Comparison of ENCODE assay signal across 17 mouse cellular contexts in genomic region chr1:166345602-166346001, GRCm38 (mm10).
"Had no signal": no experiment of that assay in that cellular context is flagged by ENCODE, and none has a peak within 500 bp of the region (broad histone marks: within the 10 kb centered on the region; RNA-seq: fewer than 3 reads in every experiment).

No protein-coding gene starts in this region.

- H3K4me1 ChIP-seq: intestine, embryonic 15.5 days; kidney, embryonic 15.5 days; liver, embryonic 13.5 days; stomach, embryonic 15.5 days had no signal

- ATAC-seq: intestine, embryonic 15.5 days; midbrain, embryonic 15.5 days had no signal

- H3K4me3 ChIP-seq: intestine, embryonic 15.5 days; kidney, embryonic 15.5 days; limb, embryonic 13.5 days; liver, embryonic 13.5 days; midbrain, embryonic 10.5 days; midbrain, embryonic 15.5 days; neural tube, embryonic 13.5 days; stomach, embryonic 15.5 days had no signal

- H3K36me3 ChIP-seq: intestine, embryonic 15.5 days; kidney, embryonic 15.5 days; limb, embryonic 13.5 days; liver, embryonic 13.5 days; midbrain, embryonic 10.5 days; midbrain, embryonic 15.5 days; neural tube, embryonic 13.5 days; stomach, embryonic 15.5 days had no signal

- H3K4me2 ChIP-seq: intestine, embryonic 15.5 days; kidney, embryonic 15.5 days; limb, embryonic 13.5 days; liver, embryonic 13.5 days; midbrain, embryonic 15.5 days; neural tube, embryonic 13.5 days; stomach, embryonic 15.5 days had no signal

- H3K27ac ChIP-seq: intestine, embryonic 15.5 days; kidney, embryonic 15.5 days; limb, embryonic 13.5 days; liver, embryonic 13.5 days; midbrain, embryonic 10.5 days; midbrain, embryonic 15.5 days; neural tube, embryonic 13.5 days; stomach, embryonic 15.5 days had no signal

- H3K9me3 ChIP-seq: intestine, embryonic 15.5 days; kidney, embryonic 15.5 days; limb, embryonic 13.5 days; liver, embryonic 13.5 days; midbrain, embryonic 10.5 days; midbrain, embryonic 15.5 days; neural tube, embryonic 13.5 days; stomach, embryonic 15.5 days had no signal

- H3K9ac ChIP-seq: intestine, embryonic 15.5 days; kidney, embryonic 15.5 days; limb, embryonic 13.5 days; liver, embryonic 13.5 days; midbrain, embryonic 15.5 days; neural tube, embryonic 13.5 days; stomach, embryonic 15.5 days had no signal

- H3K27me3 ChIP-seq: intestine, embryonic 15.5 days; kidney, embryonic 15.5 days; limb, embryonic 13.5 days; midbrain, embryonic 15.5 days; stomach, embryonic 15.5 days had no signal

- DNase-seq: kidney, adult 2 months; kidney, postnatal 25 days; layer of hippocampus, adult 9-11 months; layer of hippocampus, postnatal 36 days; liver, embryonic 13.5 days; lung, adult 18-20 months; right cerebral cortex, postnatal 4 days; spleen, adult 18-20 months; thymus, adult 2 months; thymus, postnatal 25 days had no signal
